Mouse (Mus musculus) thymus, adult 2 months (tissue): Measurements from ENCODE around the gene Pxn. TPM values are rescaled to one million over a fixed set of nuclear protein-coding genes. Genes with fewer than 3 reads are reported as not detected.

Experiments
- DNase-seq: peaks from one replicate; pipeline ENCODE4 v3.0.0; 2021
- H3K27ac ChIP-seq: fragments of 200-500 bp; 2 replicates; pipeline ENCODE4 v1.5.1; 2012; ENCODE audit warnings: low read length, control low read depth; ENCODE audit not compliant: control insufficient read depth, insufficient read depth
- H3K27me3 ChIP-seq: fragments of 200-500 bp; 2 replicates; pipeline ENCODE4 v1.6.1; 2012; ENCODE audit warnings: mild to moderate bottlenecking, low read length, moderate library complexity, mixed read lengths; ENCODE audit not compliant: control insufficient read depth, insufficient read depth
- H3K36me3 ChIP-seq: fragments of 200-500 bp; 2 replicates; pipeline ENCODE4 v1.6.1; 2012; ENCODE audit warnings: mild to moderate bottlenecking, low read length, moderate library complexity; ENCODE audit not compliant: control insufficient read depth, insufficient read depth
- H3K4me1 ChIP-seq: fragments of 200-500 bp; replicated peaks from 2 replicates; pipeline ENCODE4 v1.6.1; 2012; ENCODE audit warnings: low read length; ENCODE audit not compliant: control insufficient read depth, insufficient read depth
- H3K4me3 ChIP-seq: fragments of 200-500 bp; 2 replicates; pipeline ENCODE4 v1.5.1; 2012; ENCODE audit warnings: mild to moderate bottlenecking, low read length, control low read depth, moderate library complexity; ENCODE audit not compliant: control insufficient read depth, insufficient read depth
- CTCF ChIP-seq: fragments of 200-500 bp; IDR thresholded peaks from 2 replicates; pipeline ENCODE4 v1.5.1; 2012; ENCODE audit warnings: mild to moderate bottlenecking, control low read depth, low read length, moderate library complexity, borderline replicate concordance; ENCODE audit not compliant: control insufficient read depth, poor library complexity, insufficient read depth; ENCODE audit errors: extremely low read depth
- POLR2A ChIP-seq: fragments of 200-500 bp; IDR thresholded peaks from 2 replicates; pipeline ENCODE4 v1.6.1; 2012; ENCODE audit warnings: mild to moderate bottlenecking, low read length, control low read depth, moderate library complexity; ENCODE audit not compliant: control insufficient read depth, poor library complexity, insufficient read depth; ENCODE audit errors: extremely low read depth
- WGBS: fragments of 180-500 bp; shearing (Covaris S2); methylation state at CpG from one replicate; pipeline ENCODE4 v1.1.7; 2018; 5-methylcytosine and 5-hydroxymethylcytosine counted together
- polyA plus RNA-seq: library from polyadenylated mRNA; depleted of rRNA; stranded (reverse); fragments of >200 nt; gene quantifications from 2 replicates; pipeline ENCODE4 v1.2.3, GENCODE M21; 2012

Gene Pxn
- polyA plus RNA-seq, 1 experiment, result 161 TPM

GRCm38 (mm10) chr5:115480101-115480500 is 26.4 kb upstream of the Pxn start:
- Histone ChIP-seq H3K4me3 (no peak overlapping the region), H3K27ac (no peak overlapping the region), H3K36me3 (no peaks in the 10 kb centered on the region), H3K27me3 (no peaks in the 10 kb centered on the region), H3K4me1 (peaks cover 11% of the 10 kb centered on the region)
- no peak for DNase-seq
- no peak for TF ChIP-seq CTCF
- whole genome bisulfite sequencing, result 83% methylated on average over 27 of the region's 27 CpGs

- no peak overlapping the region for H3K4me3 ChIP-seq
- no peak for TF ChIP-seq CTCF
- no peak for TF ChIP-seq POLR2A
- 92% methylated on average over 38 of the region's 38 CpGs for WGBS
- no peaks in the 10 kb centered on the region for H3K27me3 ChIP-seq
- peaks cover 4% of the 10 kb centered on the region for H3K4me1 ChIP-seq
- no peak for DNase-seq
- H3K36me3 ChIP-seq, result no peaks in the 10 kb centered on the region
- no peak overlapping the region for H3K27ac ChIP-seq
Measured at GRCm38 (mm10) chr5:115482390-115483265, 23.8 kb upstream of the Pxn start.

GRCm38 (mm10) chr5:115483385-115483784 is 23.1 kb upstream of the Pxn start:
- H3K27me3 ChIP-seq, result no peaks in the 10 kb centered on the region
- no peaks in the 10 kb centered on the region for H3K36me3 ChIP-seq
- no peak for DNase-seq
- H3K27ac ChIP-seq, result no peak overlapping the region
- WGBS, result 80% methylated on average over 6 of the region's 6 CpGs
- peaks cover 5% of the 10 kb centered on the region for H3K4me1 ChIP-seq
- no peak overlapping the region for H3K4me3 ChIP-seq
- TF ChIP-seq CTCF (no peak), POLR2A (no peak)

DNA sequence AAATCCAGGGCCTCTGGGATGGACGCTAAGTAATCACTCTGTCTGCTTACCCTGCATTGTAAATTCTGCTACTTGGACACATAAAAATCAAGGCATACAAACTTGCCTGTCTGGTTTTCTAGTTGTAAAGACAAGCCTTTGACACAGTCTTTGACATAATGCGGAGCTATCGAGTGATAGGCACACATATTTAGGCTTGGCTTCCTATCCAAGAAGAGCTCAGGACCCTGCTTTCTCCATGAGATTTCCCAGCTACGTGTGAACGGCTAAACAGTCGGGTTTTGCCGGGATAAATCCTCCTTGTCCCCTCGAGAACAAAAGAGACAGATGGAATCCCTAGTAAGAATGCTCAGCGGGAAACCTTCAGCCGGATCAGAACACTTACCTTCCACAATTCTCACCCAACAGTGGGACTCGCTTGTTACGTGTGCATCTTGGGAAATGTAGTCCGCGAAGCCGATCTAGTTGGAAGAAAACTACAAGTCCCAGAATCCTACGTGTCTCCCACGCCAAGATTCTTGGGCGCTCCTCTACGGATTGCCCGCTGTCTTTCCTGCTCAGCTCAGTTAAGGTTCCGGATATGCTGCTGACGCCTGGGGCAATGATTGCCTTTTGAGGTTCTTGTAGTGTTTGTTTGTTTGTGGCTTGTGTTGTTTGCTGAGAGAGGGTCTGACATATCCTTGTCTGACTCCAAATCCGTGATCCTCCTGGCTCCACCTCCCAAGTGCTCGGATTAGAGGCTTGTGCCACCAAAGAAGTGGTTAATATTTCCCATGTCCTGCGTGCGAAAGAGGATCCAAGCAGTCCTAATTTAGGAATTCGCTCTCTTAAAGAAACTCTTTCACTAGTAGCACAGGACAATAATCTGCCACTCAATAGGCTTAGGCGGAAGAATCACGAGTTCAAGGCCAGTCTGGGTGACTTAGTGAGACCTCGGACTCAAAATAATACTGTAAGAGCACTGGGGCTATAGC is 22.2 kb upstream of the Pxn start, which contains the start of gene Sirt4:
TSS of gene Sirt4 (minus strand) at position 779 of the 974 bp plus-strand sequence.
- H3K4me3 ChIP-seq, result peak within 1 kb of the TSS; percentile 40
- TF ChIP-seq CTCF (no peak), POLR2A (peak; percentile 49; the same call in 1 of the 2 replicates)
- H3K27ac ChIP-seq, result peak within 1 kb of the TSS; percentile 42; the same call in 1 of the 2 replicates
- WGBS, result 6% methylated on average over 30 of the region's 30 CpGs
- H3K4me1 ChIP-seq, result peaks cover 9% of the 10 kb centered on the region
- no peaks in the 10 kb centered on the region for H3K36me3 ChIP-seq
- no peaks in the 10 kb centered on the region for H3K27me3 ChIP-seq
- peak; percentile 80 for DNase-seq

DNA sequence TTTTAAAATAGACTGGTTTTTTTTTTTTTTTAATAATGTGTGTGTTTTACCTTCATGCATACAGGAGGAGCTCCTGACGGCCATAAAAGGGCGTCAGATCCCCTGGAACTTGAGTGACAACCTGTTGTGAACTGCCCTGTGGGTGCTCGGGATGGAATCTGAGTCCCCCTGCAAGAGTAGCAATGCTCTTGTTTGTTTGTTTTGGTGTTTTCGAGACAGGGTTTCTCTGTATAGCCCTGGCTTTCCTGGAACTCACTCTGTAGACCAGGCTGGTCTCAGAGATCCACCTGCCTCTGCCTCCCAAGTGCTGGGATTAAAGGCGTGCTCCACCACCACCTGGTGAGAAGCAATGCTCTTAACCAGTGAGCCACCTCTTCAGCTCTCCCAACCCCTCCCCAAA is 21.5 kb upstream of the Pxn start:
- Histone ChIP-seq H3K4me1 (peaks cover 9% of the 10 kb centered on the region), H3K4me3 (no peak overlapping the region), H3K27me3 (no peaks in the 10 kb centered on the region), H3K36me3 (no peaks in the 10 kb centered on the region), H3K27ac (no peak overlapping the region)
- 83% methylated on average over 5 of the region's 5 CpGs for WGBS
- DNase-seq, result no peak
- TF ChIP-seq POLR2A (no peak), CTCF (no peak)

DNA sequence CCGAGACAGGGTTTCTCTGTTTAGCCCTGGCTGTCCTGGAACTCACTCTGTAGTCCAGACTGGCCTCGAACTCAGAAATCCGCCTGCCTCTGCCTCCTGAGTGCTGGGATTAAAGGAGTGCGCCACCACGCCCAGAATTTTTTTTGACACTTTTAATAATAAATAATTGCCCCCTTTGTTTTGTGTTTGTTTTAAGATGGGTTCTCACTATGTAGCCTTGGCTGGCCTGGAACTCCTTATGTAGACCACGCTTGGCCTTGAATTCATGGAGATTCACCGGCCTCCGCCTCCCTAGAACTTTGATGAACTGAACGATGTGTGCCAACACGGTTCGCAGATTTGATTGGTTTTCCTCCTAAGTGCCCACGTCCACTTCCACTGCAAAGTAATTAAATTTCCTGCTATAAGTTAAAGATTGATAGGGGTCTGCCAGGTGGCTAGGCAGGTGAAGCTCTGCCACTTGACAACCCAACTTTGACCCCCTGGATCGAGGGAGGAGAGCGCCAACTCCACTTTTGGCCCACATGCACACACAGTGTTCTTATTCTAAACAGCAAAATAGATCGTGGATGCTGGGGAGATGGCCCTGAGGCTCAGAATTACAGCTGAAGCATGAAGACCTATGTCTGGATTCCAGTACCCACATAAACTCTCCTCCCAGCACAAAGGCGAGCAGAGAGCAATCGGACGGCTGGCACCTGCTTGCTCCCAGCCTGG is 20.8 kb upstream of the Pxn start:
- Histone ChIP-seq H3K27ac (no peak overlapping the region), H3K4me1 (peaks cover 11% of the 10 kb centered on the region), H3K27me3 (no peaks in the 10 kb centered on the region), H3K4me3 (no peak overlapping the region), H3K36me3 (no peaks in the 10 kb centered on the region)
- WGBS, result 94% methylated on average over 18 of the region's 18 CpGs
- no peak for TF ChIP-seq POLR2A
- no peak for TF ChIP-seq CTCF
- no peak for DNase-seq

- no peak overlapping the region for H3K27ac ChIP-seq
- H3K36me3 ChIP-seq, result no peaks in the 10 kb centered on the region
- TF ChIP-seq POLR2A (no peak), CTCF (no peak)
- WGBS, result 79% methylated on average over 4 of the region's 4 CpGs
- H3K4me1 ChIP-seq, result peaks cover 13% of the 10 kb centered on the region
- no peaks in the 10 kb centered on the region for H3K27me3 ChIP-seq
- no peak for DNase-seq
- no peak overlapping the region for H3K4me3 ChIP-seq
Measured at GRCm38 (mm10) chr5:115486726-115487125, 19.8 kb upstream of the Pxn start.
